In genomic region chr4:130309254-130309653, GRCm38 (mm10) we compare ENCODE assay signal across 10 mouse cellular contexts. TPM values are rescaled to one million over a fixed set of nuclear protein-coding genes. Genes with fewer than 3 reads are reported as not detected.
DNase-seq lines count a peak whose midpoint lies in the region; ATAC-seq lines count a peak whose summit lies in the region.
"Had no signal": no experiment of that assay in that cellular context is flagged by ENCODE, and none has a peak within 500 bp of the region (broad histone marks: within the 10 kb centered on the region; RNA-seq: fewer than 3 reads in every experiment).

No protein-coding gene starts in this region.

- no peak overlapping the region for H3K9ac ChIP-seq in limb, embryonic 15.5 days

- peak overlapping the region; percentile 91 for H3K27ac ChIP-seq in heart, embryonic 10.5 days
- H3K27ac ChIP-seq in limb, embryonic 15.5 days: no peak overlapping the region

- DNase-seq in heart, embryonic 10.5 days (ENCODE audit: low spot score): no peak
- DNase-seq in heart, postnatal 25 days (ENCODE audit: low spot score): no peak
- DNase-seq in retina, embryonic 14.5 days (ENCODE audit: low spot score): peak; percentile 19
- no peak for DNase-seq in retina, postnatal 1 day
- no peak for DNase-seq in urinary bladder, postnatal 4 days (ENCODE audit: low spot score in 2 of 2)
- no peak for DNase-seq in ovary, adult 18-20 months (ENCODE audit: low spot score)
- DNase-seq in layer of hippocampus, adult 18-20 months (ENCODE audit: low spot score in 2 of 2): no peak
- DNase-seq: lung, postnatal 36 days had no signal

- no peak for ATAC-seq in limb, embryonic 15.5 days (ENCODE audit: insufficient number of reproducible peaks, low FRiP score, low TSS enrichment, low read depth)
- ATAC-seq: CD4-positive, CD25-positive, alpha-beta regulatory T cell, adult 4 months had no signal

- H3K9me3 ChIP-seq in heart, embryonic 10.5 days: no peaks in the 10 kb centered on the region
- no peaks in the 10 kb centered on the region for H3K9me3 ChIP-seq in limb, embryonic 15.5 days

- peak overlapping the region; percentile 73 for H3K4me3 ChIP-seq in heart, embryonic 10.5 days
- peak overlapping the region; percentile 52 for H3K4me3 ChIP-seq in limb, embryonic 15.5 days

- peak overlapping the region; percentile 96 for H3K4me2 ChIP-seq in limb, embryonic 15.5 days

- WGBS in heart, embryonic 10.5 days: 32% methylated on average over 8 of the region's 8 CpGs
- WGBS in limb, embryonic 15.5 days: 34% methylated on average over 8 of the region's 8 CpGs

- peaks cover 58% of the 10 kb centered on the region for H3K27me3 ChIP-seq in heart, embryonic 10.5 days (ENCODE audit: insufficient read depth, poor library complexity, severe bottlenecking)
- peaks cover 67% of the 10 kb centered on the region for H3K27me3 ChIP-seq in limb, embryonic 15.5 days

- H3K36me3 ChIP-seq in heart, embryonic 10.5 days: peaks cover 20% of the 10 kb centered on the region
- H3K36me3 ChIP-seq in limb, embryonic 15.5 days: peaks cover 2% of the 10 kb centered on the region; the same call in 1 of the 2 replicates

- intact Hi-C loops in heart, postnatal 25 days (cut with DNase I): no loop called here

- peaks cover 58% of the 10 kb centered on the region for H3K4me1 ChIP-seq in heart, embryonic 10.5 days
- peaks cover 22% of the 10 kb centered on the region for H3K4me1 ChIP-seq in limb, embryonic 15.5 days

RNA-seq across cellular contexts. Expression of gene Gm10570, which starts 0.8 kb away (rescaled TPM):
- polyA plus RNA-seq in heart, embryonic 10.5 days (2016; fragmentation: Nextera tagmentation; extraction: Ambion mirVana): 0.58 and 1.1 TPM in 2 replicates
- total RNA-seq in heart, postnatal 25 days (2021): under 1 TPM in 1 of 2 experiments, not detected in 1; 0.75 TPM
- not detected in 2 replicates for polyA plus RNA-seq in limb, embryonic 15.5 days (2015; fragmentation: Nextera tagmentation; extraction: Ambion mirVana)
- total RNA-seq in layer of hippocampus, adult 18-20 months (2021): 1 to 10 TPM in 1 of 2 experiments, under 1 TPM in 1; 0.69 to 2.4 TPM
- polyA plus RNA-seq: CD4-positive, CD25-positive, alpha-beta regulatory T cell, adult 4 months had no signal

RNA-seq across cellular contexts. Expression of gene Fabp3, which starts 0.9 kb away (rescaled TPM):
- polyA plus RNA-seq in heart, embryonic 10.5 days (2016; fragmentation: Nextera tagmentation; extraction: Ambion mirVana): 245 and 506 TPM in 2 replicates
- 1,000 to 10,000 TPM; 5,192 to 5,215 TPM for total RNA-seq in heart, postnatal 25 days (2021)
- polyA plus RNA-seq in limb, embryonic 15.5 days (2015; fragmentation: Nextera tagmentation; extraction: Ambion mirVana): 37.2 and 72.7 TPM in 2 replicates
- 100 to 1,000 TPM in 1 of 2 experiments, 10 to 100 TPM in 1; 91.8 to 107 TPM for total RNA-seq in layer of hippocampus, adult 18-20 months (2021)
- polyA plus RNA-seq: CD4-positive, CD25-positive, alpha-beta regulatory T cell, adult 4 months had no signal

RNA-seq across cellular contexts. Expression of gene Serinc2, which starts 30.2 kb away (rescaled TPM):
- 5.4 and 12.1 TPM in 2 replicates for polyA plus RNA-seq in heart, embryonic 10.5 days (2016; fragmentation: Nextera tagmentation; extraction: Ambion mirVana)
- 1 to 10 TPM; 2.2 to 3.0 TPM for total RNA-seq in heart, postnatal 25 days (2021)
- 132 and 136 TPM in 2 replicates for polyA plus RNA-seq in limb, embryonic 15.5 days (2015; fragmentation: Nextera tagmentation; extraction: Ambion mirVana)
- total RNA-seq in layer of hippocampus, adult 18-20 months (2021): 10 to 100 TPM in 1 of 2 experiments, 1 to 10 TPM in 1; 9.4 to 11.2 TPM

RNA-seq across cellular contexts. Expression of gene Zcchc17, which starts 50.5 kb away (rescaled TPM):
- polyA plus RNA-seq in heart, embryonic 10.5 days (2016; fragmentation: Nextera tagmentation; extraction: Ambion mirVana): 52.7 and 55.3 TPM in 2 replicates
- 10 to 100 TPM; 26.2 to 28.9 TPM for total RNA-seq in heart, postnatal 25 days (2021)
- polyA plus RNA-seq in limb, embryonic 15.5 days (2015; fragmentation: Nextera tagmentation; extraction: Ambion mirVana): 66.0 and 74.8 TPM in 2 replicates
- total RNA-seq in layer of hippocampus, adult 18-20 months (2021): 10 to 100 TPM; 66.7 to 72.6 TPM

RNA-seq across cellular contexts. Expression of gene Snrnp40, which starts 50.7 kb away (rescaled TPM):
- 114 and 151 TPM in 2 replicates for polyA plus RNA-seq in heart, embryonic 10.5 days (2016; fragmentation: Nextera tagmentation; extraction: Ambion mirVana)
- total RNA-seq in heart, postnatal 25 days (2021): 10 to 100 TPM; 14.8 to 15.0 TPM
- 123 and 129 TPM in 2 replicates for polyA plus RNA-seq in limb, embryonic 15.5 days (2015; fragmentation: Nextera tagmentation; extraction: Ambion mirVana)
- total RNA-seq in layer of hippocampus, adult 18-20 months (2021): 10 to 100 TPM; 31.2 to 32.6 TPM

Comparison
In these comparisons a context has a peak if more than half of its experiments do, and no peak if none do; other contexts are left out.
1. RNA of gene Fabp3, which starts 0.9 kb away (total RNA-seq): 5,192 to 5,215 TPM in heart, postnatal 25 days; 91.8 to 107 TPM in layer of hippocampus, adult 18-20 months; every median in the first group is over 10 times any median in the second.